Mouse (Mus musculus): ENCODE results near the gene Gp9.

Gp9 gene

GRCm38 (mm10) chr6:87788266-87788895 lies 10.5 kb downstream of the Gp9 start:
- DNase-seq, result no peak

GRCm38 (mm10) chr6:87788896-87789587 lies 11.2 kb downstream of the Gp9 start:
- peak in 1 of 2 experiments; percentile 65 for DNase-seq

- DNase-seq, result no peak
These were observed 11.9 kb downstream of the Gp9 start for GRCm38 (mm10) chr6:87789791-87790190.

- peak in 1 of 2 experiments; percentile 39 for DNase-seq
These were observed 13.1 kb downstream of the Gp9 start for GRCm38 (mm10) chr6:87790779-87791480.

- peak in 1 of 2 experiments; percentile 34 for DNase-seq
These were observed 14.0 kb downstream of the Gp9 start for GRCm38 (mm10) chr6:87791826-87792225.

GRCm38 (mm10) chr6:87793821-87794510 lies 16.1 kb downstream of the Gp9 start:
- peak; percentile 85 to 89 for DNase-seq

GRCm38 (mm10) chr6:87795385-87796150 lies 17.7 kb downstream of the Gp9 start:
- DNase-seq, result peak; percentile 67 to 74

GRCm38 (mm10) chr6:87796251-87796880 lies 18.5 kb downstream of the Gp9 start:
- DNase-seq, result no peak

- DNase-seq, result no peak
These were observed 19.4 kb downstream of the Gp9 start for GRCm38 (mm10) chr6:87797321-87797720.

GRCm38 (mm10) chr6:87799576-87799975 lies 21.7 kb downstream of the Gp9 start:
- no peak for DNase-seq

- no peak for DNase-seq
These were observed 24.6 kb downstream of the Gp9 start for GRCm38 (mm10) chr6:87802462-87802861.

- DNase-seq, result no peak
These were observed 26.2 kb downstream of the Gp9 start for GRCm38 (mm10) chr6:87804036-87804435.

- DNase-seq, result no peak
These were observed 27.0 kb downstream of the Gp9 start for GRCm38 (mm10) chr6:87804886-87805285.

- DNase-seq, result no peak
These were observed 27.6 kb downstream of the Gp9 start for GRCm38 (mm10) chr6:87805448-87805847.

- DNase-seq, result no peak
These were observed 28.2 kb downstream of the Gp9 start for GRCm38 (mm10) chr6:87806028-87806427.

- DNase-seq, result peak in 1 of 2 experiments; percentile 54
These were observed 29.0 kb downstream of the Gp9 start for GRCm38 (mm10) chr6:87806857-87807256.

- DNase-seq, result no peak
These were observed 30.0 kb downstream of the Gp9 start for GRCm38 (mm10) chr6:87807735-87808440.

GRCm38 (mm10) chr6:87808521-87808920 lies 30.6 kb downstream of the Gp9 start:
- no peak for DNase-seq

GRCm38 (mm10) chr6:87809144-87809543 lies 31.3 kb downstream of the Gp9 start:
- no peak for DNase-seq

GRCm38 (mm10) chr6:87809651-87810161 lies 31.8 kb downstream of the Gp9 start:
- DNase-seq, result peak; percentile 53 to 55

GRCm38 (mm10) chr6:87810311-87810710 lies 32.4 kb downstream of the Gp9 start:
- no peak for DNase-seq

Measured in cerebellum, postnatal 25 days (tissue).